Mouse (Mus musculus) thymus, postnatal 10 days (tissue): ENCODE data around the gene Marco.

Experiments
- DNase-seq, 2 experiments: peaks; one replicate each; pipeline ENCODE4 v3.0.0; 2021; ENCODE audit warnings: low spot score in 2 of 2

Marco gene

DNA sequence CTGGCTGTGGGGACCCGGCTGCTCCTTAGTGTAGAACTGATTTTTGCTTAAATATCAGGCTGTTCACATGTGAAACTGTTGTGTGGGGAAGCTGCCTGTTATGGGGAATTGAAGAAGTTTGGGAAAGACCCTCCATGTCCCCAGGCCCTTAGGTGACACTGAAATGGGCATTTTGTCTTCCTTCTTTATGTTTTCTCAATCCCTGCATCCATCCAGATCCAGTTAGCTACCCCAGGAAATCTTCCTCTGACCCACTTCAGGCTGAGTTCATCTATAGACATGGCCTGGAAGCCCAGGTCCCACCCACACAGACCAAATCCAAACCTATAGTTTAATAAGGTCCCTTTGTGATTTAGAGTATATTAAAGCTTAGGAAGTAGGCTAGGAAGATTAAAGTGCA lies at the start of gene Marco:
Gene Marco (minus strand): TSS at position 101 of the 400 bp plus-strand sequence.
- DNase-seq = no peak

DNA sequence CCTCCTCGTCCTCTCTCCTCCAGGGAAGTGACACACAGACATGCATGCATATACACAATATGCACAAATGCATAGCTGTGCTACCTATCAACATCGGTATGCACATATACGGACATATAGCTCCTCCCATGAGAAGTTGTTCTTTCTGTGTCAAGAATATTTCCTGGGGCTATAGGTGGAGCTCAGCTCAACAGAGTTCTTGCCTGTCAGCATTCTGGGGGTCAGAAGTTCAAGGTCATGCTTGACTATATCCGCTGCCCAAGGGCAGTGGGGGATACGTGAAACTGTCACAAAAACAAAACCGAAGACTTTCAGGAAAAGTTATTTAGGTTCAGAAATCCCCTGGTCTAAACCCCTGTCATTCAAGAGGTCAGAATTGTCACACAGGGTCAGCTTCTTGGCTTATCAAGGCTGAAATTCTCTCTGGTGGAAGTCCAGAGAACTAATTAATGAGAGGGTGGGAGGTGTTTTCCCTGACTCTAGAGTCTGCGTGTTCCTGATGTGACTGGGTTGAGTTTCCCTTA lies 34.7 kb upstream of the Marco start:
- DNase-seq = no peak

GRCm38 (mm10) chr1:120536998-120537397 lies 32.2 kb upstream of the Marco start:
- DNase-seq = no peak

DNA sequence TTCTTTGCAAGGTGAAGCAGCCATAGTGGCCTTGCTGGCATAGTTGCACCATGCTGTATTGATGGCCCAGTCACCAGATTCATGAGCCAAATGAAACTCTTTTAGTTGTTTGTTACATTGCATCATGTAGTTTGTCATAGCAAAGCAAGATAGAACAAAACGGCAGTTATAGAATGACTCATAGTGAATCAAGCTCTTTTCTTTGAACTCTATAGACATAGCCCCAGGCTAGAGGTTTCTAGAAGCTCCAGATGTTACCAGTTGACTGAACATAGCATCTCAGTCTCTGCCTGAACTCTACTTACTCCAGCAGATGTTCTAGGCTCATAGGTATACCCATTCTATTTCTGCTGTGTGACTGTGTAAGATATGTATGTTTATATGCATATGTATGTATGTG lies 31.1 kb upstream of the Marco start:
- no peak for DNase-seq

DNA sequence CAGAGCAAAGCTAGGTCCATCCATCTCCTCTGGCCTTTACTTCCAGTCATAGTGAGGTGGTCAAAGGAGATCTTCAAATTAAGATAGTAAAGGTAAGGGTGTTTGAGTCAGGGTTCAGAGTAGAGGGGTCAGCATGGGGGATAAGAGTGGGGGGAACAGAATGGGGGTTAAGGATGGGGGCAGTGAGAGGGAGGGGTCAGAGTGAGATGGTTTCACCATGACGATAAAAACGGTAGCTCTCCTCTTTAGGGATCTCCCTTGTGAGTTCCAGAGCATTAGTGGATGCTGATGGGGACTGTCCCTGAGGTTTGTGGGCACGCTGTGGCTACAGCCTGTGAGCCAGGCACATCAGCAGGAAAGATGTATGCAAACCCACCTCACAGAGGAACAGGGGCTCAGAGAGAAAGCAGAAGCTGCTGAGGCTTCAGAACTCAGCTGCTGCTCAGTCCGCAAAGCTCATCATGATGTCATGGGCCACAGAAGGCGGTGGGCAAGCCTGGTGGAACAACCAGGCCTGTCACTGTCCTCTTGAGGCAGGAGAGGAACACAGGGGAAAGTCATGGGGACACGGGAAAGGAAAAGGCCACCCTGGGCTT lies 27.6 kb upstream of the Marco start:
- DNase-seq = no peak

DNA sequence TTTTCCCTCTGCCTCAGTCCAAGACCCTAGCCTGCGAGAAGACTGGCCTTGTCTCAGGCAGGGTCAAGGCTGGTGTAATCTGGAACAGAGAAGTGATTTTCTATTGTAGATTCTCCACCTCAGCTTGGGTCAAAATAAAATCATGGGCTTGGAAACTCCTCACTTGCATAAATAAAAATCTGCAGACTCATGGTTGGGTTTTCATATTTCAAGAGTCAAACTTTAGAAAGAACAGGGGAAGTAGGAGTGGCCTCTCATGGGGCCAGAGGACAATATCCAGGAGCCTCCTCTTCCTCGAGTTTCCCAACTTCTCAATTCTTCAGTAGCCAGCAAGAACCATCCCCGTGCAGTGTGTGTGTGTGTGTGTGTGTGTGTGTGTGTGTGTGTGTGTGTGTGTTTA lies 26.9 kb upstream of the Marco start:
- no peak for DNase-seq

GRCm38 (mm10) chr1:120529881-120530280 lies 25.1 kb upstream of the Marco start:
- no peak for DNase-seq

DNA sequence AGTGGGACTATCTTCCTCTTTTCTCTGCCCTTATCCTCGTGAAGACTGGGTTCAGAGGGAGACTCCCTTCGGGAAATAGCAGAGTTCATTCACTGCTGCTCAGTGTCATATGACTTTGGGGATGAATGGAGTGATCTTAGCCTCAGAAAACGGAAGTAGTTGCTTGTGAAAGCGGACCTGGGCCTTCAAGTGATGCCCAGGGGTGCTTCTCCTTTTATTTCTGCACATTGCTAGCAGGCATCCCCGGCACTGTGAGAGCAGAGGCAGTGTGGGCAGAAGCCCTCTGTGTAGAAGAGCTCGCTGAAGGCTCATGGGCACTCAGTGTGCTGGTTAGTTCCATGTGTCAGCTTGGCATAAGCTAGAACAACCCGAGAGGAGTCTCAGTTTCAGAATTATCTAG lies 12.8 kb upstream of the Marco start:
- DNase-seq = no peak

DNA sequence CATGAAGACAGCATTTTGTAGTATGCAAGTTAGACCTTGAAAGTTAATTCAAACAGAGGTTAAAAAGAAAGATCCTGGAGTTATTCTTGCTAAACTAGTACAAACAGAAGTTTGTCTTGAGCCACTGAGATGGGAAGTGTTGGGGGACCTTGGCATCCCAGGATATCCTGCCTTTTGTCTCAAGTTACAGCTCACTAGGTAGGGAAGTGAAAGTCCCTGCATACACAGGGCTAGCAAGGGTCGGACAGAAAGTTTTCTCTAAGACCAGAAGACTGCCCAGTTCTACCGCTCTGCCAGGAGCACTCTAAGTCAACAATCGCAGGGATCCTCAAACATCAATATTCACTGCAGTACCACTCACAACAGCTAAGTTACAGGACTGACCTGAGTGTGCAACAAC lies 5.5 kb upstream of the Marco start:
- no peak for DNase-seq

DNA sequence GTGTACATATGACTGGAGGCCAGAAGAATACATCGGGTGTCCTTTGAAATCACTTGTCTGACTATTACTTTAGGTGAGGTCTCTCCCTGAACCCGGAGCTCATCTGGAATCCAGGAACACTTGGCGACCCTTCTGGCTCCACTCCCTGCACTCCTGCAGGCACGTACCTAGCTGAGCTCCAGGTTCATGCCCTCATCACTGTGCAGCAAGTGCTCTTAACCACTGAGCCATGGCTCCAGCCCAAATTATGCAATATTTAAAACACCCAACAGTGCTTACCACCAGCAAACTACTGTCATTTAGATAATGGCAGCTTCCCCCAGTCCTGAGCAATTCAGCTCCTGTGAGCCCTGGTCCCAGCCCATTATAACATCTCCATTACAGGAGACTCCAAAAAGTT lies 4.2 kb upstream of the Marco start:
- no peak for DNase-seq

DNA sequence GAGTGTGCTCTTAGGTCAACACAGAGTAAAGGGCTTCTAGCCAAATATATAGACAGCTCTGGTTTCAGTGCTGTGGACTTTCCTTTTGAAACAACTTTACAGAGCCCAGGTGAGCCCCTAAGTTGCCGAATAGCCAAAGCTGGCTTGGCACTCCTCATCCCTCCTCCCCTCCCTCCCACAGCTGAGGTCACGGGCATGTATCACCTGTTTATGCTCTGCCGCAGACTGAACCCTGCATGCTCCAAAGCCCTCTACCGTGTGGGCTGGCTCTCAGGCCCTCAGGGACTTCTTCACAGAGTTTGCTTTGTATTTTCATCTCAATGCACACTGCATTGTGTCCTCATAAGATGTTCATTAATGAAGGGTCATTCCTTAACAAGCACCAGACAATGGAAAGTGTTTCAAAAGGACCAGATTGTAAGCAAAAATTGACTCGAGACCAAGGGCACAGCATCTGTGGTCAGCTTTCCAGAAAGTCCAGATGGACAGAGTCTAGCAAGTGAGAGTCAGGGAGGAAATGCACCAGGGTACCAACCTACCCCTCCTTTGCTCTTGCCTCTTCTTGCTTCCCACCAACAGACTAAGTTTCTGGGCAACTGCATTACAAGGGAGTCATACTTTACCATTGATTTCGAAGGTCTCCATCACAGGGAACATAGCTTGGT lies 646 bp downstream of the Marco start:
- DNase-seq = no peak

DNA sequence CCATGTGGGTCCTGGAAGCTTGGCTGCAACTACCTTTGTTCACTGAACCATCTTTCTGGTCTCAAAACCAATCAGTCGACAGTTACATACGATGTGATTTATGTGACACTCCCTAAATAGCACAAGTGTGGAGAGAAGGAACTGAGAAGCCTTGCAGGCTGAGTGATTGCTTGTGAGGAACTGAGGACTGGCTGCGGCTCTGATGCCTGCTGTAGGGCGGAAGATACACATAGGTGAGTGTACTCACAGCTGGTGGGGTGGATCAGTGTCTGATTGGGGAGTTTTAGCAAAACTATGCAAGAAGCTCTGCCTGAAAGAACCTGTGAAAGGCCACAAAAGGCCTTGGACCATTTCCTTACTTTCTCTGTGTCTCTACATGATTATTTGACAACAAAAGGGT lies 3.3 kb downstream of the Marco start:
- DNase-seq = no peak

- no peak for DNase-seq
Observed at GRCm38 (mm10) chr1:120498036-120498435, 6.8 kb downstream of the Marco start.

DNA sequence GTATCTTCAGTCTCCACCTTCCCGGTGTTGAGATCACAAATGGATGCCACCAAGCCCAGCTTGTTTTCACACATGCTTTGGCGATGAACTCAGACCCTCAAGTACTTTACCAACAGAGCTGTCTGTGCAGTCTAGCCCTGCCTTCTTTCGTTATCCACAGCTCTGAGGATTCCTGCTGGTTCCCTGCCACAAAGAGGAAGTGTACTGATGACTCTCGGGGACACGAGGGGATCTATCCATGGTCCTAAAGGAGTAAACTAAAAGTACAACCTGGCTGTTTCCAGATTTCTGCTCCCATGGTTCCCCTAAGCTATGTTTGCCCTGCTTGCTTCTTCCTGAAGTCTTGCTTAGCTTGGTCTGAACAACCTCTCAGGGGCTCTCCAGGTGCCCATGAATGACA lies 23.9 kb downstream of the Marco start:
- DNase-seq = no peak

DNA sequence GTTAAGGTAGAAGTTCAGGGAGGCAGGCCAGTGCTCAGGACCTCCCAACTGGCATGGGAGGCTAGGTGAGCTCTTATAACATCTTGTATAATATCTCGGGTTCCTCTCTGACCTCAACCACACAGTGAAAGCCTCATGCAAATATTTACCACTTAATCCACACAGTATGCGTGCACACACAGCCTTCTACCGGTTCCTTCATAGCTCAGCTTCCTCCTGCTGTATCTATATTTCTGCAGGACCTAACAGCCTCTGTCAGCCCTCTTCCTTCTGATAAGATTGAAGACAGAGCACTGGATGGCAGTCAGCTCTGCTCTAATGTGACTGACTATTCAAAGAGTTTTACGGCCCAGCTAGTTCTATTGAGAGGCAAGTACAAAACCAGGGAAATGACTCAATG lies 30.0 kb downstream of the Marco start:
- DNase-seq = no peak

DNA sequence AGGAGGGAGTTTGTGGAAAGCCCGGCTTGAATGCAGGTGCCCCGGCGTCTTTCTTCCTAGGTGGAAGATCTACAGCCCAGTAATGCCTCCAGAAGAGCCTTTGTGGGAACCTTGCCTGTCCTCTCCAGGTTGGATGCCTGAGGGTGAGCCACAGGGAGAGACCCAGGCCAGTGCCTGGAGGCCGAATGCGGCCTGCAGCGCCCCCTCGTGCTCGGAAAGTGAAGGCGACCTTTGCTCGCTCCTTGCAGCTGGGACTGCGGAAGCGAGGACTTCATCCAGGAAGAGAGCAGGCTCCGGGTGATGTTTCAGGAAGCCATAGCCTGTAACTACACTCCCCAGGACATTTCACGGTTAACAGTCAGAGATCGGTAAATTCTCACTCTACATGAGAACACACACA lies 35.9 kb downstream of the Marco start:
- DNase-seq = peak in 1 of 2 experiments; percentile 9

DNA sequence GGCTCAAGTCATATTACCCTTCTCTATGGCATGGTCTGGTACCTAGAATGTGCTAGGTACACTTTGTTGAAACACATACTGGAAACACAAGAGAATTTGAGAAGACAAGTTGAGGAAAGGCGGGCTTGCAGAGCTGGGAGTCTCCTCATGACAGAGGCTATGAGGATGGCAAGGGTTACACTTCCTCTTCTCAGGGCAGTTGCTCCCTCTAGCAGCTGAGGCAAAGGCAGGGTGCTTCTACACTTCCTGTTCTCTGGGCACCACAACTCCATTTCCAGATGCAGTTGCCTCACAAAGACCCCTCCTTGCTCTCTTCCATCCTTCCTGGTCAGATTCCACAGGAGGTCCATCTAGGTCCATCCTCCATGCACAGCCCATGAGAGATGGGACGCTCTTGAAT lies 37.5 kb downstream of the Marco start:
- DNase-seq = no peak

GRCm38 (mm10) chr1:120466751-120467150 lies 38.1 kb downstream of the Marco start:
- DNase-seq = no peak

GRCm38 (mm10) chr1:120459032-120459431 lies 45.8 kb downstream of the Marco start:
- DNase-seq = no peak

DNA sequence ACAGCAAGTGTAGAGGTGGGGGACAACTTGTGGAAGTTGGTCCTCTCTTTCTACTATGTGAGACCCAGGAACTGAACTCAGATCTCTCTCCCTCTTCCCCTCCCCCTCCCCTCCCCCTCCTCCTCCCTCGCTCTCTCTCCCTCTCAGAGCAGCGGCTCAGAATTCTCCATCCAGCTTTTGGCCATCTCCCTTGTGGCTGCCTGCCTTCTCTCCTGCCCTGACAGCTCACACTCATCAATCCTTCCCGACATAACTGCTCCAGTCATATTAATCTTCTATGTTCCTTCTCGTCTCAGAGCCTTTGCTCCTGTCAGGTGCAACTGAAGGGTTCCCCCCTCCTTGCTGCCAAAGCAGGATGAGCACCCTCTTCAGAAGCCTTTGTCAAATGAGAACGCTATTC lies 46.3 kb downstream of the Marco start:
- no peak for DNase-seq

GRCm38 (mm10) chr1:120451486-120452270 lies 53.1 kb downstream of the Marco start:
- no peak for DNase-seq

DNA sequence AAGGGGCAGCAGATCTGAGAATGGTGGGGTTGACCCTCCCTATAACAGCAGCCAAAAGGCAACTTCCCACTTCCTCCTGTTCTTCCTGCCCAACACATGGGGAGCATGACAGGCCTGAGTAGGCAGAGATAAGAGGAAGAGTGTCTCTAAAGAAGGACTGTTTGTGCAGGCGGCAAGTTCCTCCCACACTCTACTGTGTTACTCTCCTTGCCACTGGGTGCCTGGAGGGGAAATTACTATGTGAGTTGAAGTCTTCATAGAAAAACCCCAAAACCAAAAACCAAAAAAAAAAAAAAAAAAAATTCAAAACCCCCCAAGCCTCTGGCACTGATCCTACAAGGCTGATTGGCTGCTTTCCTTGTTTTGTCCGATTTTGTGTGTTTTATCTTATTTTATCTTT lies 55.2 kb downstream of the Marco start:
- no peak for DNase-seq

DNA sequence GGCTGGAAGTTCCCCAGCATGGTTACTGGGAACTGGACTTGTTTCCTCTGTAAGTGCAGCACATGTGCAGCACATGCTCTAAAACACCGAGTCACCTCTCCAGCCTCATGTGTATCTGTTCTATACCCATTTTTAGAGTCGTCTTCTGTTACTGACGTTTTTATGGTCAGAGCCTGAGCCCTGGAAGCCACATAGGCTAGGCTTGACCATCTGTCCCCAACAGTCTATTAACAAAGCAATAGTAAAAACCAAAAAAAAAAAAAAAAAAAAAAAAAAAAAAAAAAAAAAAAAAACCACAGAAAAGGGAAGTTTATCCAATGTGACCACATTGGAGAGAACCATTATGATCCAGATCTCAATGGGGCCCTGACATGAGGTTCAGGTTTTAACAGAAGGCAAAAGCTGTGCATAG lies 61.6 kb downstream of the Marco start:
- no peak for DNase-seq
